Mouse (Mus musculus): ENCODE measurements around the gene Gclm.

GRCm38 (mm10) chr3:122199600-122199999, 45.8 kb upstream of the Gclm start:
- TF ChIP-seq POLR2A (IDR thresholded peaks at IDR 0.05; ENCODE audit: insufficient read length, low read depth): no peak
- no peak for TF ChIP-seq REST (IDR thresholded peaks at IDR 0.05; ENCODE audit: insufficient read depth, insufficient read length)
- no peak for TF ChIP-seq USF1 (IDR thresholded peaks at IDR 0.05; ENCODE audit: low read depth)
- no peak for TF ChIP-seq SRF (IDR thresholded peaks at IDR 0.05; ENCODE audit: control insufficient read depth, insufficient read length, low read depth)
- TF ChIP-seq CEBPB (IDR thresholded peaks at IDR 0.05; ENCODE audit: insufficient read depth, poor library complexity, severe bottlenecking): no peak
- no peak for TF ChIP-seq TCF12 (IDR thresholded peaks at IDR 0.05; ENCODE audit: insufficient read depth, poor library complexity, severe bottlenecking)
- TF ChIP-seq TCF3 (IDR thresholded peaks at IDR 0.05; ENCODE audit: insufficient read length, low read depth): no peak
- TF ChIP-seq POLR2AphosphoS2 (IDR thresholded peaks at IDR 0.05; ENCODE audit: insufficient read length, low read depth): no peak

Measured in myocyte (in vitro differentiated cells).